Mouse (Mus musculus): ENCODE results near the gene Hpn.

Hpn gene

DNA sequence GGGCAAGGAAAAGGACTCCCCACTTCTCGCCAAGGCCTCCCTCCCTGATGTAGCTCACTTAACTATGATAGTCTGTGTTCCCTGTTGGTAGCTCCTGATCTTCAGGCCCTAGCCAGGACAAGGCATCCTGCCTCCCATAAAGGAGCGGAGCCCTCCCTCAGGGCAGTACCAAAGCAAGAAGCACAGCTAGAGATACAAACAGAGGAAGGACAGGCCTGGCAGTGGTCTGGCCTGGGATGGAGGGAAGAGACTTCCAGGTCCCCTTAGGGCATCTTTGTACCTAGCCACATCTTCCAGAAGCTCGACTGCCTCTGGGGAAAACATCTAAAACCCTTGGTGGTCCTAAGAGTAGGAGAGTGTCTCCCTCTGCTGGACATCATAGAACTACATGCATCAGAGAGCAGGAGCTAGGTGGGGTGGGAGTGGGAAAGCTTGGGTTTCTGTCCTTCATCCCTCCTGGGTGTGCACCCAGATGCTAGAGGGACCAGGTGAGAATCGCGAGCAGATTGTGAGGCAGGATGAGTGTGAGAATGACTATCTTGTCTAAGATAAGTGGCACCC, 37.1 kb downstream of the Hpn start:
- DNase-seq, result no peak

DNA sequence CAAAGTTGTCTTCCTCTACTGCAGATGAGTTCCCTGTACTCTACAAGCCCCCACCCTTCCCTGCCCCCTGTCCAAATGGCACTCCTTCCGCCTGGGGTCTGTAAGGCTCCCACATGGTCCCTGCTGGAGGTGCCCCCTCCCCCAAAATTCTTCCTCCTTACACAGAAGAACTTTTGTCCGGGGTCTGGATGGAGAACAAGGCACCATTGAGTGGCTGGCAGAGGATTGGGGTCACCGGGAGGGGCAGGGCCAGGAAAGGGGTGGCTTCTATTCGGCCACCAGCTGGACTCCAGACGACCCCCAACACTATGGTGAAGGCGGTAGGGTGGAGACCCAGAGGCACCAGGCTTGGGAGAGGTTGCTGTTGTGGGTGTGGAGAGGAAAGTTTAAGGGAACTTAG, 37.6 kb downstream of the Hpn start:
- DNase-seq, result no peak

DNA sequence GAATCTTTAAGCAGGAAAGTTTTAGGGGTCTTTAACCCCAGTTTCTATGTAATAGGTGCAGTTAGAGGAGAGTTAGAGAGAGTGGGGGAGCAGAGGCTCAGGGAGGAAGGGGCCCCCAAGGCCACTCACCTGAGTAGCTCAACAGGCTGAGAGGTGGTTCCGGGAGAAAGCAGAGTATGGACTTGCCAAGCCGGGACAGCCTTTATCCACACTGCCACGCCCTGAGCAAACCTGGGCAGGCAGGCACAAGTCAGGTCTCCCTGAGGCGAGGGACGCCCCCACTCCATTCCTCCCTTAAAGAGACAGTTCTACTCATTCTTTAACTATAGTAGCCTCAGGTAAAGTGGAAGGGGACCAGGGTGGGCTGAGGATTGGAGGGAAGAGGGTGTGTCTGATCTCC, 38.6 kb downstream of the Hpn start, which contains the start of gene Fxyd3:
TSS of gene Fxyd3 (minus strand) at position 213 of the 400 bp plus-strand sequence.
- no peak for DNase-seq

DNA sequence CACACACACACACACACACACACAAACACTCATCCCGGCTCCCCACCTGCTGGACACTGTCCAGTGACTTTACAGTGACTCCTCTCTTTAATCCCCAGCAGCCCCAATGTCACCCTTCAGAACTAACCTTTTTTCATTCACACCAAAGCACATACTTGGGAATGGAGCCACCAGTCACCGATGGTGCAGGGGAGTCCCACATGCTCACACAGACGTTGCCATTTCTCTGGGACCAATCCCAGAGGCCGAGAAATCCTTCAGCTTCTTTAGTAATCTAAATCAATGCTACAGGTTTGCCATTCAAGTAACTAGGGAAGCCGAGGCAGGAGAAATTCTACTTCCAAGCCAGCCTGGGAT, 40.4 kb downstream of the Hpn start:
- no peak for DNase-seq

DNA sequence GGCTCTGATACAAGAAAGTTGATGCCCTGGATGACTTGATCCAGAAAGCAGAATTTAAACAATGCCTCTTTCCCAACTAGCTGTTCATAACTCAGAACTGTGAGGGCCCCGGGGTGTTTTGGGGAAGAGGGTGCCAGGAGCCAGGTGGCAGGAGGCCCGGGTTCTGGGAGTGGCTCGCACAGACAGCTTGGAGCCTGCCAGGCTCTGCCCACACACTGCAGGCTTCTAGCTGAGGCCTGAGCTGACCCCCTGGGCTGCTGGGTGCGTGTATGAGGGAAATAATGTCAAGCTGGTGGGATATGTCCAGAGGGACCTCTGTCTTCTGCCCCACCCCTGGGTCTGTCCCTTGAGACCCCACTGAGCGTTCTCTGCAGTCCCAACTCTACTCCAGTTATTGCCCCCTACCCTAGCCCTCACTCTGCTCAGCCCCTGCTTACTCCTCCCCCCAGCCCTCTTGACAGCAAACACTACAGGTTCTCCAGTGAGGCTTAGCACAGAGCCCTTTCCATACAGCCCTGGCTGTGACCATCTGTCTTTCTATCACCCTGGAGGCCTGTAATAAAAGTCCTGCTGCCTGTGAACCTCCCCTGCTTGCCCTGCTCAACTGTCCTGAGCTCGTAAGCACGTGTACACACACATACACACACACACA, 40.9 kb downstream of the Hpn start:
- DNase-seq, result no peak

DNA sequence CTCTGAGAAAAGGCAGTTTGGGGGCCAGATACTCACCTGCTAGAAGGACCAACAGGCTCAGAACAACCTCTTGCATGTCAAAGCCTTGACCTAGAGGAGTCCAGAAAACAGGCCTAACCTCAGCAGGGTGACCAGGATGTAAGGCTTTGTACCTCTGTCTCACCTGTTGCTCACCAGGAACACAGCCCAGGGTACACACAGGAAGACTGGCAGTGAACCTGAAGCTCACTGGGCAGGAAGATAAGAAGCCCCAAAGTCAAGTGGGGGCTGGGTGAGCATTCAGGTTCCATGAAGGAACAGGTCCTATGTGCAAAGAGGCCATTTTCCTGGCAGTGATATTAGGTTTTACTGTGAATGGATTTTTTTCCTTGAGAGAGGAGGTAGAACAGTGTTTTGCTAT, 41.5 kb downstream of the Hpn start:
- DNase-seq, result no peak

DNA sequence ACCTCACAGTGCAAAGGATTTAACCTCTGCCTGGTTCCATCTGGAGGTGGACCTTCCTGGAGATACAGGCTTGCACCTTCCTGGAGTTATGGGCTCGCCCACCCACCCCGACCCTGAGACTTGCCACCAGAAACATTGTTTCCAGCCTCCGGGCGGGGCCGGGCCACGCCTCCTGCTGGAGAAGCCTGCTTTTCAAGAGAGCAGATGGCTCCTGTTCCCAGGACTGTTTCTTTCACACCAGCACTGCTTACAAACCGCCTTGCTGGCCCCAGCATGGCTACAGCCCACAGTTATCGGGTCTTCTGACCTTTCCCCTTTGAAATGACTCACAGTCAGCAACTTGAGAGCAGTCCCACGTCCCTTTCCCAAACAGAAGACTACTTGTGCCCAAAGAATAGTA, 42.8 kb downstream of the Hpn start:
- DNase-seq, result no peak

DNA sequence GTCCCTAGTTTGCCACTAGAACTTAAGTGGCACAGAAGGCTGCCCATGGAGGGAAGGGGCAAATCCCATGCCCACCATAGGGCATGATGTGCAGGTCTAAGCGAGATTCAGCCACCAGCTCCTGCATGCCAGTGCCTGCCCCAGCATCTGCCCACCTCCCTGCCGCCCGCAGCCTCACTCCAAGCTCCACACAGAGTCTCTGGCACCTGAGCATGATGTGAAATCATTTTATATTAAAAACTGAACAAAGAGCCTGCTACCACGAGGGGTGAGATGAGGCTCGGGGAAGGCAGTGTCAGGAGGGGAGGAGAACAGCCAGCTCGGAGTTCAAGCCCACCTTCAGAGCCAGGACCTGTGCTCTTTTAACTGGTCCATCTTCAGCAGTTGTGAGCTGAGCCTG, 44.8 kb downstream of the Hpn start:
- no peak for DNase-seq

DNA sequence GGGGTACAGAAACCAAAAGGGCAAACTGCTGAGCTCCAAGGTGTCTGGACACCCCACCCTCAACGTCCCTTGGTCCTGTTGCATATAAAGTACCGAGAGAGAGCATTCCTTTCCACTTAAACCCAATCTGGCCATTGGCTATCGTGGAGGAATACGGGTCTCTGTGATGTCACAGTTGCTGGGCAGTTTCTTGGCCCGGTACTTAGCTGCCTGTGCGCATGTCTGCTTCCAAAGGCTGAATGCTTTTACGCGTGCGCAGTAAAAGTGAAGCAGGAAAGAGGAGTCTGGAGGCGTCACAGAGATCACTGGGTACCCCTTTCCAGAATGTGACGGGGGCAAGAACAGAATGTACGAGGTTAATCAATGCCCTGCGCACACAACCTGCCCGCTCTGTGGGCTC, 45.6 kb downstream of the Hpn start:
- no peak for DNase-seq

DNA sequence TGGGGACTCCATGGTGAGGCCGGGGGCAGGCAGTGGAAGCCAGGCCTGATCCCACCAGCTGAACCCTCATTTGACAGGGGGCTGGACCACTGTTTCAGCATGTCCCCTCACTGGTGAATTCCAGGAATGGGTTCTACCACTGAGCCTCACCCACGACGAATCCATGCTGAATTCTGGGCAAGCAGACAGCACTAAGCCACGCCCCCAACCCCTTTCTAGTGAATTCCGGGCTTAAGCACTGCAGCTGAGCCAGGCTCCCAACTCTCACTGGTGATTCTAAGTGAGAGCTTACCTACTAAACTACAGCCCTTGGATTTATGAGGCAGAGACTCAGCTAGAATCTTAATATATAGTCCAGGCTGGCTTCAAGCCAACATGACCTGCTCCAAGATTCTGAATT, 47.3 kb downstream of the Hpn start:
- no peak for DNase-seq

DNA sequence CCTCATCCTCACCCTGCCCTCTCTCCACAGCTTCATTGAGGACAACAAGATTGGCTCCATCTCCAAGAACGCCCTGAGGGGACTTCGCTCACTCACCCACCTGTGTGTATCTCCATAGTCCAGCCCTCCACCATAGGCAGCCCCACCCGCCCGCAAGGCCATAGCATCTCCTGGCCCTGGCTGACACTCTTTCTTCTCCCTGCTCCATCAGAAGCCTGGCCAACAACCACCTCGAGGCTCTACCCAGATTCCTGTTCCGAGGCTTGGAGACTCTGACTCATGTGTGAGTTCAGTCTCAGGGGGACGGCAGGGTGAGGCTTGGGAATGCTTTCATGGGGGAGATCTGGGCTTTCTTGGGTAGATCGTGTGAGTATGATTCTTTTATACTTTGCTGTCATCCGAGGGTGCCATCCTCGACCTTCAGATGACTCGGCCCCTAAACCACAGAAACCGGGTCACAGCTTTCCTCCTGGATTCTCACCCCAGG, 52.0 kb downstream of the Hpn start:
- DNase-seq, result no peak

DNA sequence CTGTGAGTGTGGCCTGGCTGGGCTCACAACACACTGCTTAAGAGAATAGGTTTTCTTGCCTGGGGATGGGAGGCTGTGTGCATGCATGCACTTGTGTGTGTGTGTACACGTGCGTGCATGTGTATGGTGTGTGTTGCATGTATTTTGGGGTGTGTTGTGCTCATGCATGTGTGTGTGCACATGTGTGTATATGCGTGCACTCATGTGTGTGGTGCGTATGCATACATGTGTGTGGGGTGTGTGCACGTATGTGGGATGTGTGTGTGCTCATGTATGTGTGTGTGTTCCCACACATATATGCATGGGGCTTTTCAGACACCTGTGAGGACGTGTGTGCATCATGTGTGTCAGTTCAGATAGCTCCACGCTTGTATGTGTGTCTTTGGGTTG, 54.5 kb downstream of the Hpn start:
- no peak for DNase-seq

DNA sequence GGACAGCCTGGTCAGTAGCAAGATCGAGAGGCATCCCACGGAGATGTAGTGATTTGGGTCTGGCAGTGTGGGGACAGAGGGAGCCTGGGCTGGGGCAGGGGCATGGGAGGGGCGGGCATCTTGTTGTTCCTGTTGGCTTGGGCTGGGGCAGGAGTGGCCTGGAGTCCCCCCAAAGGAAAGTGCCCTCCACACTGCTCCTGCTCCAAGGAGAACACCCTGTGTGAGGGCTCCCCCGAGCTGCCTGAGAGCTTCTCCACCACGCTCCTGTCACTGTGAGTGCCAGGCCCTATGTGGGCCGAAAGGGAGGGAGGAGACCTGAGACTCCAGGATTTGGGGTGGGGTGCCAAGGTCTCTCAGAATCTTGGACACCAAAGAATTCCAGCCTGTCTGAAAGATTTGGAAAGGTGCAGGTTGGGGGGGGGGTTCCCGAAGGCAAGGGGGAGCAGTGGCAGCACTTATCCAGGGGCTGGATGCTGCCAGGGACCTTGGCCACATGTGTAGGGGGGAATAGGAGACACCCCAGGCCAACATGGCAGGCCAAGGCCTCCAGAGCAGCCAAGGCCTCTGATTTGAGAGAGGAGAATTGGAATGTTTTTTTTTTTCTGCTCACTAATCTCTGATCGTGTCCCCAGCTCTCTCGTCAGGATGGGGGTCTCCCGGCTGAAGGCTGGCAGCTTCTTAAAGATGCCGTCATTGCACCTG, 55.0 kb downstream of the Hpn start:
- DNase-seq, result no peak

DNA sequence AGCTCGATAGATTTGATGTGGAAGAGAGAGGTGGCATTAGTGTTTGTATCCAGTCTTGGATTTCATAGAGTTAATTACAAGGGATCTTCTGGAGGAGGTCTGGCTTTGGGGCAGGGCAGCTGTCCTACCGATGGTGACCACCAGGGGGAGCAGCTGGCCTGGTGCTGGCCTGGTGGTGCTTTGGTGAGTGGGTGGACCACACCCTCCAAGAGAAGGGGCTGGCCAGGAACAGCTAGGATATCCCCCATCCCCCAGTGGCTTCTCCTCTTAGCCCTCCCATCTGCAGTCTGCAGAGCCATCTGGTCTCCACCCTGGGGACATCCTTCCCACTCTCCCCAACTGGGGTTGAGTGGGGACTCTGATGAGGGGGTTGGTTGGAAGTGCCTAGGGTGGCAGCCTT, 56.0 kb downstream of the Hpn start, which contains the start of gene Lgi4:
TSS of gene Lgi4 (plus strand) at position 235 of the 400 bp plus-strand sequence.
- DNase-seq, result no peak

DNA sequence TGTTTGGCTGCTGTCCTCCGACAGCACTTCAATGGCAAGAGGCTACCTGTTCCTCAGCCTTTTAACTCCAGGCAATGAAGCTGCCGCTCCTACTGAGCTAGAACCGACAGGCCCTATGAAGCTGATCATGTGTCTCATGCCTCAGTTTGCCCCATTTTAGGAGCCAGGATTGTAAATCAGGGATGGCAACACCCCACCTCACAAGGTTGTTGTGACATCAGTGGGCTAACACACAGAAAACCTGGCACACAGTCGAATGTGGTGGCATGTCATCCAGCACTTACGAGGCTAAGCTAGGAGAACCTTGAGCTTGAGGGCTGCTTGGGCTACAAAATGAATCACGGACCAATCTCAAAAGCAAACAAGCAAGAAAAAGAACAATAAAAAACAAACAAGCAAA, 56.9 kb downstream of the Hpn start:
- DNase-seq, result no peak

DNA sequence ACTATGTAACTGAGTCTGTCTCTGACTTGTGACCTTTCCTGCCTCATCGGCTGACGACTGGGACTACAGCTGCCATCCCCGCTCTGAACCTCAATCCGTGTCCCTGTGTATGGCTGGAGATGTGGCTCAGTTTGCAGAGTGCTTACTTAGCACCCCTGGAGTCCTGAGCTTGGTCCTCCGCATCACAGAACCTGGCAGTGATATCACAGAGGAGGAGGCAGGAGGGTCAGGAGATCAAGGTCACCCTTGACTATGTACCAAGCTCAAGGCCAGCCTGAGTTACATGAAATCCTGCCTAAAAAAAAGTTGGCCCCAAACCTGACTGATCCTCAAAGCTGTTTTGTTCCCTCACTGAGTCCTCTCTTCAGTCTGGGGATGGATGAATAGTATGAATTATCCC, 57.4 kb downstream of the Hpn start:
- no peak for DNase-seq

DNA sequence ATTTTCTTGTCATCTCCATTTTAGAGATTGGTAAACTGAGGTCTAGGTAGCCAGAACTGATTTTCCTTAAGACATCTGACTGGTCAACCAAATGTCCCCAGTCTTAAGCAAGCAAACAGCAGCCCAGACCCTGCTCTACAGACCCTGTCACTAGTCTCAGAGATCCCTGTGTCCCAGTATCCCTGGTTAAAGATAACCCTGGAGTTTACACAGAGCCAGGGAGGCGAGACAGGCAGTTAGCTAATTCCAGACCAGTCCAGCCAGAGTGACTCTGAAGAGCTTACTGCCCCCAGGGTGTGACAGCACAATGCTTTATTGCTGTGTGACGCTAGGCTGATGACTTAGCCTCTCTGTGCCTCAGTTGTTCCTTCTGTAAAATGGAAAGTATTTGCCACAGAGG, 58.0 kb downstream of the Hpn start, which contains the start of gene Fxyd1:
TSS of gene Fxyd1 (minus strand) at position 129 of the 400 bp plus-strand sequence.
- DNase-seq, result no peak

DNA sequence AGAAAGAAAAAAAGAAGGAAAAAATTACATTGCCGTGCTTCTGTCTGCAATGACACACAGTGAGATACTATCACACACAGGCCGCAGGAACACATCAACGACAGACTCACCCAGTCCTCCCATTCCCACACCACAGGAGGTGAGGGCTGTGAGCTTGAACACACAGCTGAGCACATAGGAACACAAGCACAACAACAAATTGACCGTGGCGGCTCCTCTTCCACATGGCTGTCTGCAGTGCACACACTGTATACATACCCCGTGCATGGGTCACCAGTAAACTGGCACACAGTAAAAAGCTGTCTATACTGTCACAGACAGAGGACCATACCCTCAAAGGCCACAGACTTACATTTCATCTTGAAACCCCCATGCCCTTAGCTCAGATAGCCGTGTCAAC, 58.6 kb downstream of the Hpn start:
- DNase-seq, result no peak

DNA sequence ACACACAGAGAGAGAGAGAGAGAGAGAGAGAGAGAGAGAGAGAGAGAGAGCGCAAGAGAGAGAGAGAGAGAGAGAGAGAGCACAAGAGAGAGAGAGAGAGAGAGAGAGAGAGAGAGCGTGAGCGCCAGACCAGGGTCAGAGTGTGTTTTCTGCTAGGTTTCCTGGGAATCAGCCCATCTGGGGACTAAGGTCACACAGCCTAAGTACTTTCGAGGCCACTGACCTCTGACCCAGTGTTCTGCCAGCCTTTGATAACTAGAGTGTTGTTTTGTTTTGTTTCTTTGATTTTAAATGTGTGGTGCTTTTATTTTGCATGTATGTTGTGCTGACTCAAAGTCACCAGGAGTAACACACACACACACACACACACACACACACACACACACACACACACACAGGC, 59.2 kb downstream of the Hpn start:
- no peak for DNase-seq

DNA sequence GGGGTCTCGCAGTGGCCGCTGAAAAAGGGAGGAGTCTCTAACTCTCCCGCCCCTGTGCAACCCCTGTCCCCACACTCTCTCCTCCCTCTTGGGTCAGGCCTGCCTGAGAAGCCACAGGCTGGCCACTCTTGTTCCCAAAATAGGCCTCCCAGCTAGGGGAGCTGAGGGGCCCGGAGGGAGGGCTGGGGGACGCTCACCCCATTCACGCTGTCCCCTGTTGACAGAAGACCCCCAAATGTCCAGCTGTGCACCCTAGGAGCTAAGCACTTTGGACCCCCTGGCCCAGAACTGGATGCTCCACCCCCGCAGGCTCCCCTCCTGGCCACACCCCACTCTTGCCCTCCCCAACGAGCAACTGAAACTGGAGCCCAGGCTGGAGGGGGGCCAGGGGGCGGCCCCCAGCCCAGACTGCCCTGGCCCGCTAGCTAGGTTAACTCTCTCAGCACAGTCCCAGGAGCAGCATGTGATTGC, 59.7 kb downstream of the Hpn start:
- no peak for DNase-seq

DNA sequence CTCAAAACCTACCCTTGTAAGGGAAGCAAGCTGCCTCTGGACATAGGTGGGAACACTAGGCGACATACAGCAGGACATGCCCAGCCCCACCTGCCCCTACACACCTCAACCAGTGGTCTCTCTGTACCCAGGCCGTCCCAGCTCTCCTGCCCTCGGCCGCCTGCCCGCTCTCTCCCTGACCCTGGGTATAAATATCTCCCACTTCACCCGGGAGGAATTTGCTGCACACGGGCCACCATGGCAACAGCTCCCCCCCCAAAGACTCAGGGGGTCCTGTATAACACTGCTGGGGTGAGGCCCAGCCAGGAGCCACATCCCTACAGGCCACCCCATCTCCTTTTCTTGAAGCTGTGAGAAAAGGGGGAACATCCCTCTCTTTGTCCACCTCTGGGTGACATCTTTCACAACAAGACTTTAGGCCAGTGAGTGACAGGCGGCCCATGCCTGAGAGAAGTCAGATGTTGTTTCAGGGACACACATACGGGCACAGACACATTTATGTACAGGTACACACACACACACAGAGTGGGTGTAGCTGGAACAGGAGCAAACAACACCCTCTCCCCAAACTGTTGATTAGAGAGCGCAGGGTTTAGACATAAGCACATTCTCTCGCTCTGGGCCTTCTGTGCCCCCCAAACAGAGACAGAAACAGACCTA, 60.3 kb downstream of the Hpn start:
- DNase-seq, result no peak

DNA sequence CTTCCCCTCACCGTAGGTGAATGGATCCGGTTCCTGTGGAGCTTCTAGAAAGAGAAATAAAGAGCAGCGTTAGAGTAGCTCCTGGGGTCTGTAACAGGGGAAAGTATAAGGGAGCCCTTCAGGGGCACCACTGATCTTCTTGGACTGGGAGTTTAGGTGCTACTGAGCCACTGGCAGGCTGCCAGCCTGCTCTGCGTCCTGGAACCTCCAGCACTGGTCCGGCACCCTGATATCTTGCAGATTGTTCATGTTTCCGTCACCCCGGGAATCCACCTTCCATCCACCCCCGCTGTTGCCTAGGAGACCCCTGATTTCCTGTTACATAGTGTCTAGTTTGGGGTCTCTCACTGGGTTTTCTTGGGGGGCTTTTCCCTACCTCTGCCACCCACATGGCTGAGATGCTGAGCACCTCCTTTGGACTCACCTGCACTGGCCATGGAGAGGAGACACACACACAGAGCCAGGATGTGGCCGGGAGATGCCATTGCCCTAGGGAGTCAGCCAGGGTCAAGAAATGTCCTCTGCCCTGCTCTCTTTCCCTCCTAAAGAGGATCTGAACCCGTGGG, 61.1 kb downstream of the Hpn start:
- no peak for DNase-seq

All from thymus, adult 18-20 months (tissue).